Mouse (Mus musculus) kidney, adult 2 months (tissue): ENCODE results near the gene Zdhhc9.

Experiments
- CTCF ChIP-seq: fragments of 200-500 bp; conservative IDR thresholded peaks from 2 replicates; pipeline ENCODE4 v1.5.1; 2011; ENCODE audit warnings: low read depth, mild to moderate bottlenecking, control low read depth, low read length, moderate library complexity, mixed read lengths; ENCODE audit not compliant: insufficient read depth, insufficient read length
- POLR2A ChIP-seq: fragments of 200-500 bp; IDR thresholded peaks from one replicate; pipeline ENCODE4 v1.6.1; 2011; ENCODE audit warnings: low read depth, low read length, control low read depth

GRCm38 (mm10) chrX:48141481-48141880 lies 67.2 kb downstream of the Zdhhc9 start:
- TF ChIP-seq CTCF (no peak), POLR2A (no peak)
